Mouse (Mus musculus) lung, embryonic 14.5 days (tissue): Measurements from ENCODE around the gene Zup1. TPM values are rescaled to one million over a fixed set of nuclear protein-coding genes. Genes with fewer than 3 reads are reported as not detected.
A peak's percentile ranks its signal among the peaks of the same experiment; 100 is the strongest.
"Not testable (repeated sequence)": the region's sequence is repeated elsewhere in the genome, so short reads cannot be mapped to it uniquely, and the experiment has no call there.

Experiments
- ATAC-seq: fragments of 200-750 bp; cut with Nextera tagmentation; 2 replicates; pipeline ENCODE4 v1.8.0; 2017; ENCODE audit warnings: mild to moderate bottlenecking, moderate TSS enrichment, moderate library complexity; ENCODE audit not compliant: insufficient read depth
- DNase-seq: peaks from one replicate; pipeline ENCODE4 v3.0.0-alpha.2; 2015
- H3K27ac ChIP-seq: fragments of 300-500 bp; sonication (generic); 2 replicates; pipeline ENCODE4 v1.5.1; 2014; ENCODE audit warnings: low read depth, mild to moderate bottlenecking, moderate library complexity
- H3K27me3 ChIP-seq: fragments of 300-500 bp; sonication (generic); 2 replicates; pipeline ENCODE4 v1.6.1; 2014; ENCODE audit warnings: low read length, control low read depth; ENCODE audit not compliant: insufficient read depth
- H3K36me3 ChIP-seq: fragments of 300-500 bp; sonication (generic); 2 replicates; pipeline ENCODE4 v1.6.1; 2014; ENCODE audit warnings: control low read depth; ENCODE audit not compliant: insufficient read depth
- H3K4me1 ChIP-seq: fragments of 300-500 bp; sonication (generic); 2 replicates; pipeline ENCODE4 v1.6.1; 2014; ENCODE audit warnings: antibody characterized with exemption, control low read depth; ENCODE audit not compliant: insufficient read depth
- H3K4me2 ChIP-seq: fragments of 300-500 bp; sonication (generic); 2 replicates; pipeline ENCODE4 v1.6.1; 2014; ENCODE audit warnings: mild to moderate bottlenecking
- H3K4me3 ChIP-seq: fragments of 300-500 bp; sonication (generic); 2 replicates; pipeline ENCODE4 v1.5.1; 2014; ENCODE audit warnings: low read depth, low read length
- H3K9ac ChIP-seq: fragments of 300-500 bp; sonication (generic); 2 replicates; pipeline ENCODE4 v1.6.1; 2014
- H3K9me3 ChIP-seq: fragments of 300-500 bp; sonication (generic); 2 replicates; pipeline ENCODE4 v1.6.1; 2016; ENCODE audit warnings: low read depth, low read length, control low read depth
- CTCF ChIP-seq: IDR thresholded peaks from 2 replicates; pipeline ENCODE4 v1.5.1; 2016; ENCODE audit warnings: antibody characterized with exemption, low read depth
- WGBS: fragments of 180-500 bp; shearing (Covaris S2); extraction: QIAGEN DNeasy Blood & Tissue Kit; methylation state at CpG from one replicate; pipeline ENCODE4 v1.1.7; 2014; 5-methylcytosine and 5-hydroxymethylcytosine counted together
- polyA plus RNA-seq: library from polyadenylated mRNA; unstranded; fragments of >200 nt; fragmentation: Nextera tagmentation; extraction: Ambion mirVana; gene quantifications from 2 replicates; pipeline ENCODE4 v1.2.1, GENCODE M21; 2014

Zup1 gene
- 19.3 and 20.8 TPM in 2 replicates for polyA plus RNA-seq

GRCm38 (mm10) chr10:33950803-33951583 is at the start of gene Zup1:
TSS of gene Zup1 (minus strand) at chr10:33951269.
- peak; percentile 94 for DNase-seq
- ATAC-seq, result peak; percentile 99

GRCm38 (mm10) chr10:33998397-33998796 is 47.3 kb upstream of the Zup1 start:
- H3K36me3 ChIP-seq, result peaks cover 69% of the 10 kb centered on the region
- TF ChIP-seq CTCF, result no peak
- no peak for ATAC-seq
- H3K27ac ChIP-seq, result no peak overlapping the region
- no peaks in the 10 kb centered on the region for H3K4me1 ChIP-seq
- no peak overlapping the region for H3K4me3 ChIP-seq
- H3K4me2 ChIP-seq, result no peak overlapping the region
- no peak overlapping the region for H3K9ac ChIP-seq
- H3K9me3 ChIP-seq, result no peaks in the 10 kb centered on the region
- H3K27me3 ChIP-seq, result no peaks in the 10 kb centered on the region
- DNase-seq, result no peak

More at GRCm38 (mm10) chr10:33950803-33951583, at the start of gene Zup1:
- Histone ChIP-seq H3K4me2 (peak within 1 kb of the TSS; percentile 83), H3K27ac (peak within 1 kb of the TSS; percentile 79), H3K27me3 (no peaks in the 10 kb centered on the region), H3K9me3 (no peaks in the 10 kb centered on the region), H3K4me3 (peak within 1 kb of the TSS; percentile 77), H3K36me3 (peaks cover 19% of the 10 kb centered on the region), H3K4me1 (no peaks in the 10 kb centered on the region), H3K9ac (peak within 1 kb of the TSS; percentile 93)
- whole genome bisulfite sequencing, result 3% methylated on average over 42 of the region's 42 CpGs
- TF ChIP-seq CTCF, result no peak

- not testable (repeated sequence) for H3K4me3 ChIP-seq, H3K27me3 ChIP-seq, H3K4me2 ChIP-seq, H3K9me3 ChIP-seq, ATAC-seq, H3K9ac ChIP-seq, DNase-seq, H3K4me1 ChIP-seq, H3K27ac ChIP-seq
- H3K36me3 ChIP-seq, result peaks cover 63% of the 10 kb centered on the region
- WGBS, result 91% methylated on average over 6 of the region's 8 CpGs
Observed at GRCm38 (mm10) chr10:33996686-33997085, 45.6 kb upstream of the Zup1 start.

- H3K27me3 ChIP-seq, result no peaks in the 10 kb centered on the region
- H3K4me2 ChIP-seq, result no peak overlapping the region
- WGBS, result 19% methylated on average over 4 of the region's 4 CpGs
- peaks cover 6% of the 10 kb centered on the region; the same call in 1 of the 2 replicates for H3K36me3 ChIP-seq
- H3K4me3 ChIP-seq, result no peak overlapping the region
- peak; percentile 98 for TF ChIP-seq CTCF
- no peak overlapping the region for H3K9ac ChIP-seq
- no peaks in the 10 kb centered on the region for H3K4me1 ChIP-seq
- H3K27ac ChIP-seq, result no peak overlapping the region
- no peaks in the 10 kb centered on the region for H3K9me3 ChIP-seq
- peak; percentile 69; the same call in 1 of the 2 replicates for ATAC-seq
- DNase-seq, result peak; percentile 92
Observed at GRCm38 (mm10) chr10:33986771-33987170, 35.7 kb upstream of the Zup1 start.

GRCm38 (mm10) chr10:33974781-33975494 is 23.9 kb upstream of the Zup1 start:
- Histone ChIP-seq H3K9me3 (no peaks in the 10 kb centered on the region; the same call in 1 of the 2 replicates), H3K9ac (no peak overlapping the region), H3K4me1 (no peaks in the 10 kb centered on the region), H3K36me3 (no peaks in the 10 kb centered on the region), H3K4me3 (no peak overlapping the region), H3K27ac (no peak overlapping the region), H3K27me3 (no peaks in the 10 kb centered on the region), H3K4me2 (no peak overlapping the region)
- DNase-seq (peak; percentile 56), ATAC-seq (peak; percentile 70)
- 55% methylated on average over 7 of the region's 7 CpGs for WGBS
- no peak for TF ChIP-seq CTCF

- no peaks in the 10 kb centered on the region for H3K4me1 ChIP-seq
- TF ChIP-seq CTCF, result no peak
- no peaks in the 10 kb centered on the region for H3K27me3 ChIP-seq
- H3K4me2 ChIP-seq, result no peak overlapping the region
- peaks cover 15% of the 10 kb centered on the region for H3K36me3 ChIP-seq
- H3K9me3 ChIP-seq, result no peaks in the 10 kb centered on the region
- ATAC-seq, result no peak
- 67% methylated on average over 3 of the region's 3 CpGs for WGBS
- H3K9ac ChIP-seq, result no peak overlapping the region
- no peak overlapping the region for H3K27ac ChIP-seq
- no peak overlapping the region for H3K4me3 ChIP-seq
- no peak for DNase-seq
Observed at GRCm38 (mm10) chr10:33952509-33952908, 1.4 kb upstream of the Zup1 start.

- Histone ChIP-seq H3K9ac (no peak overlapping the region), H3K27ac (no peak overlapping the region), H3K36me3 (peaks cover 39% of the 10 kb centered on the region), H3K27me3 (no peaks in the 10 kb centered on the region), H3K4me2 (no peak overlapping the region), H3K4me3 (no peak overlapping the region), H3K4me1 (no peaks in the 10 kb centered on the region), H3K9me3 (no peaks in the 10 kb centered on the region)
- ATAC-seq, result no peak
- no peak for TF ChIP-seq CTCF
- 79% methylated on average over 2 of the region's 2 CpGs for WGBS
- DNase-seq, result no peak
Observed at GRCm38 (mm10) chr10:33946336-33946735, 4.7 kb downstream of the Zup1 start.
